Comparison of ENCODE assay signal across 7 mouse cellular contexts in genomic region chr17:65613463-65614412, GRCm38 (mm10). TPM values are rescaled to one million over a fixed set of nuclear protein-coding genes. Genes with fewer than 3 reads are reported as not detected.
DNase-seq lines count a peak whose midpoint lies in the region; ATAC-seq and TF ChIP-seq lines count a peak whose summit lies in the region.

Gene Vapa (minus strand): TSS chr17:65613555.

- intact Hi-C loops in left cerebral cortex, postnatal 4 days (cut with DNase I): loop anchor here (10.0 kb wide), 1 partner anchor 161 kb away; the partner anchor contains the start of gene Rab31

- peak within 1 kb of the TSS; percentile 96 for H3K4me3 ChIP-seq in embryonic facial prominence, embryonic 10.5 days
- peak within 1 kb of the TSS; percentile 99 for H3K4me3 ChIP-seq in intestine, postnatal 0 days (ENCODE audit: low read depth, low read length)
- H3K4me3 ChIP-seq in midbrain, embryonic 12.5 days: peak within 1 kb of the TSS; percentile 97
- H3K4me3 ChIP-seq in small intestine, adult 2 months (ENCODE audit: low read depth, low read length): peak within 1 kb of the TSS; percentile 83

- no peaks in the 10 kb centered on the region for H3K27me3 ChIP-seq in embryonic facial prominence, embryonic 10.5 days (replicated peaks; ENCODE audit: low read depth, poor library complexity, severe bottlenecking)
- H3K27me3 ChIP-seq in intestine, postnatal 0 days (replicated peaks; ENCODE audit: control insufficient read depth, insufficient read depth, low read length): no peaks in the 10 kb centered on the region
- no peaks in the 10 kb centered on the region for H3K27me3 ChIP-seq in midbrain, embryonic 12.5 days
- no peaks in the 10 kb centered on the region for H3K27me3 ChIP-seq in small intestine, adult 2 months (ENCODE audit: control insufficient read depth, insufficient read depth, low read length)

- peak; percentile 91 for ATAC-seq in intestine, postnatal 0 days
- ATAC-seq in midbrain, embryonic 12.5 days (ENCODE audit: low FRiP score, low read depth): peak; percentile 91

- TF ChIP-seq CTCF in intestine, postnatal 0 days (IDR thresholded peaks at IDR 0.05; ENCODE audit: low read depth): no peak
- no peak for TF ChIP-seq CTCF in small intestine, adult 2 months (IDR thresholded peaks at IDR 0.05; ENCODE audit: extremely low read depth, insufficient read length, insufficient replicate concordance, low read depth, low read length)

- peaks cover 32% of the 10 kb centered on the region for H3K4me1 ChIP-seq in embryonic facial prominence, embryonic 10.5 days
- H3K4me1 ChIP-seq in intestine, postnatal 0 days (replicated peaks; ENCODE audit: control insufficient read depth, insufficient read depth, low read length): peaks cover 6% of the 10 kb centered on the region; the same call in 1 of the 2 replicates
- H3K4me1 ChIP-seq in midbrain, embryonic 12.5 days: peaks cover 22% of the 10 kb centered on the region
- peaks cover 20% of the 10 kb centered on the region; the same call in 1 of the 2 replicates for H3K4me1 ChIP-seq in small intestine, adult 2 months (ENCODE audit: control insufficient read depth, insufficient read depth, insufficient read length, low read length)

- H3K27ac ChIP-seq in embryonic facial prominence, embryonic 10.5 days (replicated peaks): peak within 1 kb of the TSS; percentile 98
- peak within 1 kb of the TSS; percentile 97 for H3K27ac ChIP-seq in intestine, postnatal 0 days (ENCODE audit: low read depth, low read length)
- H3K27ac ChIP-seq in midbrain, embryonic 12.5 days (replicated peaks): peak within 1 kb of the TSS; percentile 100
- peak within 1 kb of the TSS; percentile 87 for H3K27ac ChIP-seq in small intestine, adult 2 months (ENCODE audit: insufficient read depth, low read depth, low read length)

- TF ChIP-seq POLR2A in small intestine, adult 2 months (IDR thresholded peaks at IDR 0.05; ENCODE audit: low read depth, low read length): peak; percentile 86

- H3K9ac ChIP-seq in intestine, postnatal 0 days (ENCODE audit: low read depth, low read length): peak within 1 kb of the TSS; percentile 98
- peak within 1 kb of the TSS; percentile 96 for H3K9ac ChIP-seq in midbrain, embryonic 12.5 days (replicated peaks)

- under 1% methylated on average over 85 of the region's 85 CpGs for WGBS in embryonic facial prominence, embryonic 10.5 days
- under 1% methylated on average over 83 of the region's 85 CpGs for WGBS in intestine, postnatal 0 days
- WGBS in midbrain, embryonic 12.5 days: under 1% methylated on average over 84 of the region's 85 CpGs
- WGBS in small intestine, adult 2 months: under 1% methylated on average over 85 of the region's 85 CpGs

- H3K4me2 ChIP-seq in intestine, postnatal 0 days (replicated peaks; ENCODE audit: low read depth): peak within 1 kb of the TSS; percentile 72
- peak within 1 kb of the TSS; percentile 75 for H3K4me2 ChIP-seq in midbrain, embryonic 12.5 days (replicated peaks)

- DNase-seq in adrenal gland, postnatal 10 days: peak; percentile 99
- peak; percentile 98 for DNase-seq in embryonic facial prominence, embryonic 10.5 days (ENCODE audit: low spot score)
- peak; percentile 54 for DNase-seq in gonadal fat pad, adult 2 months (ENCODE audit: low read depth)
- DNase-seq in left cerebral cortex, postnatal 4 days: peak; percentile 99

- peaks cover 6% of the 10 kb centered on the region for H3K36me3 ChIP-seq in embryonic facial prominence, embryonic 10.5 days (replicated peaks)
- H3K36me3 ChIP-seq in intestine, postnatal 0 days (ENCODE audit: control insufficient read depth, insufficient read depth): no peaks in the 10 kb centered on the region
- no peaks in the 10 kb centered on the region for H3K36me3 ChIP-seq in midbrain, embryonic 12.5 days
- no peaks in the 10 kb centered on the region for H3K36me3 ChIP-seq in small intestine, adult 2 months (ENCODE audit: control insufficient read depth, insufficient read depth, low read length)

- no peaks in the 10 kb centered on the region for H3K9me3 ChIP-seq in embryonic facial prominence, embryonic 10.5 days
- no peaks in the 10 kb centered on the region for H3K9me3 ChIP-seq in intestine, postnatal 0 days (ENCODE audit: control insufficient read depth)
- no peaks in the 10 kb centered on the region for H3K9me3 ChIP-seq in midbrain, embryonic 12.5 days

RNA-seq across cellular contexts. Expression of gene Vapa, which starts in this region (rescaled TPM):
- total RNA-seq in adrenal gland, postnatal 10 days (2021): 100 to 1,000 TPM; 108 to 115 TPM
- 169 and 171 TPM in 2 replicates for polyA plus RNA-seq in embryonic facial prominence, embryonic 10.5 days (2016; fragmentation: Nextera tagmentation; extraction: Ambion mirVana)
- polyA plus RNA-seq in gonadal fat pad, adult 2 months (2012; rRNA removed): 25.5 and 38.6 TPM in 2 replicates
- 290 and 292 TPM in 2 replicates for polyA plus RNA-seq in intestine, postnatal 0 days (2015; fragmentation: Nextera tagmentation; extraction: Ambion mirVana)
- 100 to 1,000 TPM; 167 to 168 TPM for total RNA-seq in left cerebral cortex, postnatal 4 days (2021)
- polyA plus RNA-seq in midbrain, embryonic 12.5 days (2016; fragmentation: Nextera tagmentation; extraction: Ambion mirVana): 238 and 248 TPM in 2 replicates
- 76.0 and 96.0 TPM in 2 replicates for polyA plus RNA-seq in small intestine, adult 2 months (2012; rRNA removed)

Comparison
In these comparisons a context has a peak if more than half of its experiments do, and no peak if none do; other contexts are left out.
1. Peak in every context shown above with its lines: DNase-seq, ATAC-seq, H3K4me3 ChIP-seq and H3K27ac ChIP-seq.